ENCODE assay signal across 11 mouse cellular contexts in the genomic region with DNA sequence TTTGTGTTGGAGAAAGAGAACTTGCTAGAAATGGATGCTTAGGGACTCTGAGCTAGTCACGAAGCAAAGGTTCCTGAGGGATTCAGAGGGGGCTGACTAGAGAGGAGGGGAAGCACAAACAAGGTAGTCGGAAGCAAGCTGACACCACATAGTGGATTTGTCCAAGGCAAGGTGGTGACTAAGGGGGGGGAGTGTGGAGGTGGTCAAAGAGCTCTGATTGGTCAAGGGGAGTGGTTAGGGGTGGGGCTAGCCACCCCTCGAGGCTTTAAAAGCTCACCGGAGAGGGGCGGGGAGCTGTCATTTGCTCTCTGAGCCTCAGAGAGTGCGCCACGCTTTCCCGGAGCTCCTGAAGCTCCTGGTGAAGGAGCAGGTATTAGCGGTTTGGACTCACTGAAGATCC. TPM values are rescaled to one million over a fixed set of nuclear protein-coding genes. Genes with fewer than 3 reads are reported as not detected.
DNase-seq lines count a peak whose midpoint lies in the region; ATAC-seq lines count a peak whose summit lies in the region.
"Had no signal": no experiment of that assay in that cellular context is flagged by ENCODE, and none has a peak within 500 bp of the region (broad histone marks: within the 10 kb centered on the region; RNA-seq: fewer than 3 reads in every experiment).

A gene (plus strand): TSS at position 294 of the 400 bp plus-strand sequence.

- H3K4me2 ChIP-seq in kidney, embryonic 16.5 days (replicated peaks; ENCODE audit: low read depth, low read length), result peak within 1 kb of the TSS; percentile 70
- H3K4me2 ChIP-seq in intestine, embryonic 15.5 days (replicated peaks), result peak within 1 kb of the TSS; percentile 70
- peak within 1 kb of the TSS; percentile 61 for H3K4me2 ChIP-seq in neural tube, embryonic 12.5 days (replicated peaks)

- H3K9ac ChIP-seq in kidney, embryonic 16.5 days (replicated peaks; ENCODE audit: low read length), result no peak within 1 kb of the TSS
- no peak within 1 kb of the TSS for H3K9ac ChIP-seq in intestine, embryonic 15.5 days
- no peak within 1 kb of the TSS for H3K9ac ChIP-seq in neural tube, embryonic 12.5 days

- H3K4me1 ChIP-seq in kidney, embryonic 16.5 days (ENCODE audit: insufficient read depth, low read length), result no peaks in the 10 kb centered on the region
- no peaks in the 10 kb centered on the region for H3K4me1 ChIP-seq in intestine, embryonic 15.5 days (replicated peaks)
- no peaks in the 10 kb centered on the region for H3K4me1 ChIP-seq in neural tube, embryonic 12.5 days

- DNase-seq in kidney, postnatal 14 days, result no peak
- DNase-seq in embryo, embryonic 9.5 days (ENCODE audit: extremely low spot score), result peak; percentile 34
- no peak for DNase-seq in adrenal gland, postnatal 10 days
- DNase-seq in urinary bladder, postnatal 10 days (ENCODE audit: low spot score), result no peak
- DNase-seq in ovary, postnatal 36 days (ENCODE audit: low spot score), result no peak
- DNase-seq: thymus, postnatal 4 days had no signal

- H3K27ac ChIP-seq in kidney, embryonic 16.5 days (ENCODE audit: low read length), result no peak within 1 kb of the TSS
- no peak within 1 kb of the TSS for H3K27ac ChIP-seq in intestine, embryonic 15.5 days
- H3K27ac ChIP-seq in neural tube, embryonic 12.5 days, result no peak within 1 kb of the TSS
- H3K27ac ChIP-seq: macrophage had no signal

- peak within 1 kb of the TSS; percentile 48 for H3K4me3 ChIP-seq in kidney, embryonic 16.5 days (ENCODE audit: low read length)
- peak within 1 kb of the TSS; percentile 45 for H3K4me3 ChIP-seq in intestine, embryonic 15.5 days (replicated peaks)
- H3K4me3 ChIP-seq in neural tube, embryonic 12.5 days, result peak within 1 kb of the TSS; percentile 38
- H3K4me3 ChIP-seq: erythroblast, embryonic 14.5 days had no signal

- H3K36me3 ChIP-seq in kidney, embryonic 16.5 days (ENCODE audit: insufficient read depth, low read length), result no peaks in the 10 kb centered on the region
- H3K36me3 ChIP-seq in intestine, embryonic 15.5 days, result no peaks in the 10 kb centered on the region
- H3K36me3 ChIP-seq in neural tube, embryonic 12.5 days, result no peaks in the 10 kb centered on the region

- peaks cover 92% of the 10 kb centered on the region for H3K27me3 ChIP-seq in kidney, embryonic 16.5 days (ENCODE audit: insufficient read depth, low read length)
- H3K27me3 ChIP-seq in intestine, embryonic 15.5 days (replicated peaks), result peaks cover 46% of the 10 kb centered on the region
- peaks cover 45% of the 10 kb centered on the region for H3K27me3 ChIP-seq in neural tube, embryonic 12.5 days (replicated peaks)

- ATAC-seq in kidney, embryonic 16.5 days (ENCODE audit: low FRiP score, low TSS enrichment), result 0 out of 2 replicates have a peak, but pooled peaks have one; percentile 31
- no peak for ATAC-seq in intestine, embryonic 15.5 days
- ATAC-seq in neural tube, embryonic 12.5 days (ENCODE audit: low FRiP score, low read depth), result peak; percentile 26; the same call in 1 of the 2 replicates

- H3K9me3 ChIP-seq in kidney, embryonic 16.5 days (ENCODE audit: low read length), result peaks cover 14% of the 10 kb centered on the region
- H3K9me3 ChIP-seq in intestine, embryonic 15.5 days, result 0 out of 2 replicates have a peak, but pooled peaks cover 3% of the 10 kb centered on the region
- H3K9me3 ChIP-seq in neural tube, embryonic 12.5 days, result peaks cover 9% of the 10 kb centered on the region; the same call in 1 of the 2 replicates

- WGBS in kidney, embryonic 16.5 days, result 41% methylated on average over 9 of the region's 9 CpGs
- WGBS in intestine, embryonic 15.5 days, result 26% methylated on average over 9 of the region's 9 CpGs
- WGBS in neural tube, embryonic 12.5 days, result 31% methylated on average over 9 of the region's 9 CpGs

RNA-seq across cellular contexts. Expression of the gene that starts here (rescaled TPM):
- polyA plus RNA-seq in kidney, embryonic 16.5 days (2015; fragmentation: Nextera tagmentation; extraction: Ambion mirVana), result 0.07 and 0.22 TPM in 2 replicates
- 0.87 and 1.1 TPM in 2 replicates for polyA plus RNA-seq in intestine, embryonic 15.5 days (2015; fragmentation: Nextera tagmentation; extraction: Ambion mirVana)
- polyA plus RNA-seq in neural tube, embryonic 12.5 days (2016; fragmentation: Nextera tagmentation; extraction: Ambion mirVana), result 0.47 and 0.62 TPM in 2 replicates
- total RNA-seq in adrenal gland, postnatal 10 days (2021), result under 1 TPM; 0.24 to 0.36 TPM
- polyA plus RNA-seq: erythroblast, embryonic 14.5 days; macrophage had no signal

Comparison
In these comparisons a context has a peak if more than half of its experiments do, and no peak if none do; other contexts are left out.
1. Peak in ATAC-seq, H3K4me3 ChIP-seq and H3K4me2 ChIP-seq in kidney, embryonic 16.5 days; RNA of the gene not detected or under 1 TPM.
2. Peak in ATAC-seq, H3K4me3 ChIP-seq and H3K4me2 ChIP-seq in neural tube, embryonic 12.5 days; RNA of the gene not detected or under 1 TPM.